Mouse (Mus musculus): Measurements from ENCODE around the gene Ccdc158.

GRCm38 (mm10) chr5:92698837-92699529 is 23.9 kb upstream of the Ccdc158 start:
- TF ChIP-seq POLR2A (IDR thresholded peaks at IDR 0.05; ENCODE audit: extremely low read depth, insufficient read depth, low read length) (no peak), CTCF (IDR thresholded peaks at IDR 0.05; ENCODE audit: extremely low read depth, insufficient read depth, low read length) (no peak)

Measured in cortical plate, adult 2 months (tissue).